Mouse (Mus musculus) spleen, adult 2 months (tissue): ENCODE results near the gene Prim2.

Experiments
- CTCF ChIP-seq: fragments of 200-500 bp; IDR thresholded peaks from 2 replicates; pipeline ENCODE4 v1.5.1; 2011; ENCODE audit warnings: mild to moderate bottlenecking, inconsistent platforms; ENCODE audit not compliant: insufficient read depth, insufficient read length, insufficient replicate concordance; ENCODE audit errors: extremely low read depth
- POLR2A ChIP-seq: fragments of 200-500 bp; IDR thresholded peaks from 2 replicates; pipeline ENCODE4 v1.6.1; 2011; ENCODE audit warnings: low read depth, low read length, inconsistent platforms

- TF ChIP-seq CTCF = no peak
- no peak for TF ChIP-seq POLR2A
Observed at GRCm38 (mm10) chr1:33523223-33523622, 146.4 kb downstream of the Prim2 start.
